Mouse (Mus musculus): ENCODE data around the gene Rab11fip4. TPM values are rescaled to one million over a fixed set of nuclear protein-coding genes. Genes with fewer than 3 reads are reported as not detected.

The Rab11fip4 gene
- polyA plus RNA-seq, 2 experiments = 0.46 to 0.63 TPM

DNA sequence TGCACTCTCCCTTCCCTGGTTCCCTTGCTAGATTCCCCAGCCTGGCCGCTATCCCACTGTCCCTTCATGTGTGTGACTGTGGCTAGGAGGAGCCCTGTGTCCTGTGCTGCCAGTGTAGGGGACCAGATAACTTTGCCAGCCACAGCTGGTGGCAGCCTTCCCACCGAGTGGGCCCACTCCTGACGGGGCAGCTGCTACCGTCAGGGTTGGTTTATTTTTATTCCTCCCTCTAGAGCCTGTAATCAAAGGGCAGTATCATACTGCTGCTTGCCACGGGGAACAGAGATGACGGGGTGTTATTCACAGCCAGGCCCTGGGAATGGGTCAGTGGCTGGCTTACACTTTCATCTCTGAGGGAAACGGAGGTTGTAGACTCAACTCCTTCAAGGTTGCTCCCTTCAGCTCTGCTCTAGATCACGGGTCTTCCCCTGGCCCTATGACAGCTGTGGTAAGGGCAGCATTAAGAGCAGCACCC lies 53.7 kb downstream of the Rab11fip4 start:
- DNase-seq (ENCODE audit: low read depth in 3 of 3, low spot score in 3 of 3) = no peak
- WGBS (ENCODE audit: insufficient replicate concordance) = 44% methylated on average over 8 of the region's 8 CpGs
- H3K4me3 ChIP-seq (ENCODE audit: insufficient read depth in 1 of 2, low read depth in 2 of 2, low read length in 2 of 2) = no peak overlapping the region
- H3K9me3 ChIP-seq (ENCODE audit: control insufficient read depth, low read length) = no peaks in the 10 kb centered on the region
- H3K36me3 ChIP-seq (replicated peaks; ENCODE audit: control insufficient read depth, insufficient read depth, low read depth) = no peaks in the 10 kb centered on the region
- H3K9ac ChIP-seq (replicated peaks) = no peak overlapping the region
- no peak for TF ChIP-seq CTCF (IDR thresholded peaks at IDR 0.05; ENCODE audit: low read depth)
- no peak for TF ChIP-seq EP300 (IDR thresholded peaks at IDR 0.05; ENCODE audit: low read depth)
- ATAC-seq (ENCODE audit: insufficient read depth) = no peak
- no peak overlapping the region for H3K4me2 ChIP-seq (ENCODE audit: low read depth)
- H3K27me3 ChIP-seq (ENCODE audit: control insufficient read depth, insufficient read depth, low read length) = no peaks in the 10 kb centered on the region
- H3K27ac ChIP-seq = no peak overlapping the region
- H3K4me1 ChIP-seq (replicated peaks; ENCODE audit: control insufficient read depth in 2 of 2, insufficient read depth in 2 of 2, low read length in 1 of 2) = peaks cover 0 to 3% of the 10 kb centered on the region in 2 experiments; a peak in 1 of 4 replicates

DNA sequence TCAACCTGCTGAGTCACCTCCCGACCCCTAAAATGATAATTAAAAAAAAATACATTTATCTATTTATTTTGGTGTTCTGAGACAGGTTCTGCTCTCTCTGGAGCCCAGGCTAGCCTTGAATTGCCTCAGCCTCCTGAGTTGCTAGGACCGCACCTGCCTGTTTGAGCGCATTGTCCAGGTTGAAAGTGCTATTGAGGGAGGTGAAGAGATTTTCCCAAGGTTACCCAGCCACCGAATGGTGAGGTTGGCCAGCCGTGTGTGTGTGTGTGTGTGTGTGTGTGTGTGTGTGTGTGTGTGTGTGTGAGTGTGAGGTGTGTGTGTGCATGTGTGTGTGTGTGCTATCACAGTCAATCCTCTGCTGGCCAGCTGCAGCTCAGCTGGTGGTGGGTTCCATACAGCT lies 55.0 kb downstream of the Rab11fip4 start:
- H3K9ac ChIP-seq (replicated peaks) = no peak overlapping the region
- no peak overlapping the region for H3K27ac ChIP-seq
- H3K4me1 ChIP-seq (replicated peaks; ENCODE audit: control insufficient read depth in 2 of 2, insufficient read depth in 2 of 2, low read length in 1 of 2) = peaks cover 0 to 5% of the 10 kb centered on the region in 2 experiments; a peak in 1 of 4 replicates
- no peak for TF ChIP-seq EP300 (IDR thresholded peaks at IDR 0.05; ENCODE audit: low read depth)
- no peak for TF ChIP-seq CTCF (IDR thresholded peaks at IDR 0.05; ENCODE audit: low read depth)
- no peaks in the 10 kb centered on the region for H3K27me3 ChIP-seq (ENCODE audit: control insufficient read depth, insufficient read depth, low read length)
- ATAC-seq (ENCODE audit: insufficient read depth) (no peak), DNase-seq (ENCODE audit: low read depth in 3 of 3, low spot score in 3 of 3) (no peak)
- no peak overlapping the region for H3K4me2 ChIP-seq (ENCODE audit: low read depth)
- H3K9me3 ChIP-seq (ENCODE audit: control insufficient read depth, low read length) = no peaks in the 10 kb centered on the region
- no peaks in the 10 kb centered on the region for H3K36me3 ChIP-seq (replicated peaks; ENCODE audit: control insufficient read depth, insufficient read depth, low read depth)
- WGBS (ENCODE audit: insufficient replicate concordance) = 61% methylated on average over 5 of the region's 5 CpGs
- no peak overlapping the region for H3K4me3 ChIP-seq (ENCODE audit: insufficient read depth in 1 of 2, low read depth in 2 of 2, low read length in 2 of 2)

DNA sequence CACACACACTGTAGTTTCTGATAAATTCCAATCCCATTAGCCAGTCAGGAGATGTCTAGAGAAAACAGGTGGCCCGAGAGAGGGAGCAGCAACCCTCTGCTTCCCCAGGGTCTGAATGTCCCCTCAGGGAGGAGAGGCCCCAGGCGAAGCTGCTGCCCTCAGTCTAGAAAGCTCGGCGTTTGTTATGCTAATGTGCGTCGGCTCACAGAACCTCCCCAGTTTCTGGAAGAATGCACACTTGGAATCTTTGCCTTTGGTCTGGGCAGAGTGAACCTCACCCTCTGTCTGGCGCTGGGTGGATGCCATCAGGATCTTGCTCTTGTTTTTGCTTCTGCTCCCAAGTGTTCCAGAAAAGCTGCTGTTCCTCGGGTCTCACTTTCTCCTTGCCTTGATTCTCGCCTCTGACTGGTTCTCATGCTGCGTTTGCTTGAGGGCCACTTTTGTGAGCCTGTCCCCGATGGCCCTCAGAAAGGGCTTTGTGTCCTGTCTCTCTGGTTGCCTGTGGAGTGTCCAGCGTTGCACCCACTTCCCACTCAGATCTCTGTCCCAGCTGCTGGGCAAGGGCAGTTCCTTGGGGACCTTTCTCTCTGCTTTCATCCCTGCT lies 55.6 kb downstream of the Rab11fip4 start:
- Histone ChIP-seq H3K27me3 (ENCODE audit: control insufficient read depth, insufficient read depth, low read length) (no peaks in the 10 kb centered on the region), H3K36me3 (replicated peaks; ENCODE audit: control insufficient read depth, insufficient read depth, low read depth) (no peaks in the 10 kb centered on the region), H3K27ac (no peak overlapping the region), H3K4me3 (ENCODE audit: insufficient read depth in 1 of 2, low read depth in 2 of 2, low read length in 2 of 2) (no peak overlapping the region), H3K4me1 (replicated peaks; ENCODE audit: control insufficient read depth in 2 of 2, insufficient read depth in 2 of 2, low read length in 1 of 2) (peaks cover 0 to 5% of the 10 kb centered on the region in 2 experiments; a peak in 1 of 4 replicates), H3K9ac (replicated peaks) (no peak overlapping the region), H3K4me2 (ENCODE audit: low read depth) (no peak overlapping the region), H3K9me3 (ENCODE audit: control insufficient read depth, low read length) (no peaks in the 10 kb centered on the region)
- DNase-seq (ENCODE audit: low read depth in 3 of 3, low spot score in 3 of 3) (no peak), ATAC-seq (ENCODE audit: insufficient read depth) (no peak)
- TF ChIP-seq CTCF (IDR thresholded peaks at IDR 0.05; ENCODE audit: low read depth) (no peak), EP300 (IDR thresholded peaks at IDR 0.05; ENCODE audit: low read depth) (no peak)
- 53% methylated on average over 12 of the region's 12 CpGs for WGBS (ENCODE audit: insufficient replicate concordance)

DNA sequence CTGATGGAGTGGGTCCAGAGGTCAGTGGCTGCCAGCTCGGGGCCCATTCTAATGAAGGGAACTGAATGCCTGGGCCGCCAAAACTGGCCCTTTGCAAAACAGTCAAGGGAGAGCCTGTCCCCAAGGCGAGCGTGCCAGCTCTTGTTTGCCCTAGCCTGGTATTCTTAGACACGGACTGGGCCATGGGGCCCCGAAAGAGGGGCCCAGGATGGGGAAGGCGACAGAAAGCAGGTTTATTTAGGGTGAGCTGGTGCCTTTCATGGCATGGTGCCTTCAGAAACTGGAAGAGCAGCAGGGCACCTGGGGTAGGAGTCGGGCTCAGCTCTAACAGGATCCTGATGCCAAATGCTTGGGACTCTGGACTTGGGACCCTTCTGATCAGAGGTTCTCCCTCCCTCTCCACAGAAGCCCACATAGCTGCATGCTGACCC lies 56.1 kb downstream of the Rab11fip4 start:
- no peak overlapping the region for H3K4me3 ChIP-seq (ENCODE audit: insufficient read depth in 1 of 2, low read depth in 2 of 2, low read length in 2 of 2)
- no peak for ATAC-seq (ENCODE audit: insufficient read depth)
- H3K27ac ChIP-seq = no peak overlapping the region
- H3K9ac ChIP-seq (replicated peaks) = no peak overlapping the region
- H3K27me3 ChIP-seq (ENCODE audit: control insufficient read depth, insufficient read depth, low read length) = no peaks in the 10 kb centered on the region
- DNase-seq (ENCODE audit: low read depth in 3 of 3, low spot score in 3 of 3) = no peak
- no peaks in the 10 kb centered on the region for H3K36me3 ChIP-seq (replicated peaks; ENCODE audit: control insufficient read depth, insufficient read depth, low read depth)
- TF ChIP-seq EP300 (IDR thresholded peaks at IDR 0.05; ENCODE audit: low read depth) (no peak), CTCF (IDR thresholded peaks at IDR 0.05; ENCODE audit: low read depth) (no peak)
- 48% methylated on average over 8 of the region's 8 CpGs for WGBS (ENCODE audit: insufficient replicate concordance)
- no peak overlapping the region for H3K4me2 ChIP-seq (ENCODE audit: low read depth)
- no peaks in the 10 kb centered on the region for H3K9me3 ChIP-seq (ENCODE audit: control insufficient read depth, low read length)
- peaks cover 0 to 5% of the 10 kb centered on the region in 2 experiments; a peak in 1 of 4 replicates for H3K4me1 ChIP-seq (replicated peaks; ENCODE audit: control insufficient read depth in 2 of 2, insufficient read depth in 2 of 2, low read length in 1 of 2)

DNA sequence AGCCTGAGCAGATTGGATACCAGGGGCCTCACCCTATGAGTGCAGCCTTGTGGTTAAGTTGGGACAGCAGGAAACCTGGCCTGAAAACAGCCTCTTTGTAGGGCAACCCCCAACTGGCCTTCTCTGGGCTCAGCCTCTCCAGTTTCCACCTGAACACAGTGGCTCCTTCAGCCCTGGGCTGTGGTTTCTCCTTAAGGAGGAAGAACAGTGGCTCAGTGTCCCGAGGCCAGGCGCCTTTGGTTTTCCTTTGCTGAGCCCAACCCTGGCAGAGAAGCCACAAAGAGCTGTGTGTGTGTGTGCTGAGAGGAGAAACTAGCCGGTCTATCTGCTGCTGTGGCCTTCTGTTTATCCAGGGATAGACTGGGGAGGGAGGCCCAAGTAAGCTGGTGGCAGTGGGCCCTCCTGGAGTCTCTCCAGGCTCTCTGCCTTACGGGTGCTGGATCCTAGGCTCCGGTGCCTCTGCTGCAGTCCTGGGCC lies 59.4 kb downstream of the Rab11fip4 start:
- H3K9ac ChIP-seq (replicated peaks) = no peak overlapping the region
- no peak for ATAC-seq (ENCODE audit: insufficient read depth)
- H3K36me3 ChIP-seq (replicated peaks; ENCODE audit: control insufficient read depth, insufficient read depth, low read depth) = no peaks in the 10 kb centered on the region
- H3K9me3 ChIP-seq (ENCODE audit: control insufficient read depth, low read length) = no peaks in the 10 kb centered on the region
- H3K4me2 ChIP-seq (ENCODE audit: low read depth) = no peak overlapping the region
- no peak overlapping the region for H3K27ac ChIP-seq
- 37% methylated on average over 5 of the region's 5 CpGs for WGBS (ENCODE audit: insufficient replicate concordance)
- H3K4me3 ChIP-seq (ENCODE audit: insufficient read depth in 1 of 2, low read depth in 2 of 2, low read length in 2 of 2) = no peak overlapping the region
- TF ChIP-seq EP300 (IDR thresholded peaks at IDR 0.05; ENCODE audit: low read depth) = no peak
- no peak for TF ChIP-seq CTCF (IDR thresholded peaks at IDR 0.05; ENCODE audit: low read depth)
- peaks cover 0 to 5% of the 10 kb centered on the region in 2 experiments; a peak in 1 of 4 replicates for H3K4me1 ChIP-seq (replicated peaks; ENCODE audit: control insufficient read depth in 2 of 2, insufficient read depth in 2 of 2, low read length in 1 of 2)
- H3K27me3 ChIP-seq (ENCODE audit: control insufficient read depth, insufficient read depth, low read length) = no peaks in the 10 kb centered on the region
- DNase-seq (ENCODE audit: low read depth in 3 of 3, low spot score in 3 of 3) = no peak
